Mouse (Mus musculus): ENCODE results near the gene Mut.

- TF ChIP-seq CTCF (IDR thresholded peaks at IDR 0.05; ENCODE audit: control insufficient read depth, insufficient read depth, insufficient read length) (no peak), MYOG (IDR thresholded peaks at IDR 0.05; ENCODE audit: control insufficient read depth, extremely low read depth, insufficient read length) (no peak), MYOD1 (IDR thresholded peaks at IDR 0.05; ENCODE audit: control insufficient read depth, insufficient read length, low read depth) (no peak), MAX (IDR thresholded peaks at IDR 0.05) (no peak)
Observed at GRCm38 (mm10) chr17:40887849-40888536, 46.5 kb upstream of the Mut start.

Data from C2C12 (cell line).